Mouse (Mus musculus) ES-CJ7 (cell line): ENCODE measurements around the gene Pdzd3.
"Not testable (repeated sequence)": the region's sequence is repeated elsewhere in the genome, so short reads cannot be mapped to it uniquely, and the experiment has no call there.

Source experiments
- DNase-seq: peaks from one replicate; pipeline ENCODE4 v3.0.0; 2011; ENCODE audit warnings: low read depth, low spot score

Gene Pdzd3

DNA sequence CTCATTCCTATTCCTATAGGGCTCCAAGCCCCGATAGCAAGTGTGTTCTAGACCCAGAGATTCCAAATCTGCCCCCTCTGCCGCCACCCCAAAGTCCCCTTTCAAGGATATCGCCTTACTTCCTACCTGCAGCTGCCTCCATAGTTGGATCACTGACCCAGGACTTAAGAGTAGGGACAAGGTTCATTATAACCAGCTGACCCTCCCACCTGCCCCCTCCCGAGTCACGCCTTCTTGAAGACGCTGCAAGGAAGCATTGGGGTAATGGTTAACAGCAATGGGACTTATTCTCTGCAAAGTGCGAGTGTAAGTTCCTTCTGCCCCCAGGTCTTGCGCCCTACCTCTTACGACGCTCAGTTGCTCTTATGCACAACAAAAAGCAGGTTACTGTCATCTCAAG is at the start of gene Pdzd3:
TSS of gene Pdzd3 (minus strand) at position 158 of the 400 bp plus-strand sequence.
- no peak for DNase-seq

DNA sequence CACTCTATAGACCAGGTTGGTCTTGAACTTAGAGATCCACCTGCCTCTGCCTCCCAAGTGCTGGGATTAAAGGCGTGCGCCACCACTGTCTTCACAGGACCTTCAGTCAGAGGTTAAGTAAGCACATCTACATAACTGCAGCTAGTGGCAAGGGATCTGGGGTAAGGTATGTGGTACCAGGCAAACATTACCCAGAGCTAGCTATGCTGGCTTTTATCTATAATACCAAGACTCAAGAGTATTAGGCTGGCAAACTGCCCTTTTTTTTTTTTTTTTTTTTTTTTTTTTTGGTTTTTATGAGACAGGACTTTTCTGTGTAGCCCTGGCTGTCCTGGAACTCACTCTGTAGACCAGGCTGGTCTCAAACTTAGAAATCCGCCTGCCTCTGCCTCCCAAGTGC is 48.7 kb upstream of the Pdzd3 start:
- not testable (repeated sequence) for DNase-seq

DNA sequence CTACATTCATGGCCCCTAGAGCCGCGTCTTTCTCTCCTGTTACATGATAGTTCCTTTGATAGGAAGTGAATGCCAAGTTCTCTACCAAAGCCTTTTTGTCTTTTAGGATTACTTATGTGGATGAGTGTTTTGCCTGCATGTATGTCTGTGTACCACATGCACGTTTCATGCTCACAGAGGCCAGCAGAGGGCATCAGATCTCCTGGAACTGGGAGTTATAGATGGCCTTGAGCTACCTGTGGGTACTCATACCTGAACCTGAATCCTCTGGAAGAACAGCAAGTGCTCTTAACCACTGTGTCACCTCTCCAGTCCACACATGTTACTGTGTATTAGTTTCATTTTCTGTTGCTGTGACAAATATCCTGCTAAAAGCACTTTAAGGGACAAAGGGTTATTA is 41.2 kb upstream of the Pdzd3 start:
- peak; percentile 51 for DNase-seq

DNA sequence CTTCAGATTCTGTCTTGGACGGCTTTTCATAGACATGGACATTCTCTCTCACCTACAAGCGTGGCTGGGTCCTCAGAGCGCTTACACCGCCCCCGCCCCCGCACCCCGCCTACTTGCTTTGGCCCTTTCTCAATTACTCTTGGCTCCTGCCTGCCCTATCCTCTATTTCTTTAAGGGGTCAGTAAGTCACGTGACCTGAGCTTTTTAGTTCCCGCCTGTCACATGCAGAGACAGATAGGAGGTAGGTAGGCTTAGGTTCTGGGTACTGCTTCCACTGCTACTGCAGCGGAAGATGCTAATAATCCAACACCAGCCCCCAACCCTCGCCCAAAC is 37.7 kb upstream of the Pdzd3 start:
- no peak for DNase-seq

DNA sequence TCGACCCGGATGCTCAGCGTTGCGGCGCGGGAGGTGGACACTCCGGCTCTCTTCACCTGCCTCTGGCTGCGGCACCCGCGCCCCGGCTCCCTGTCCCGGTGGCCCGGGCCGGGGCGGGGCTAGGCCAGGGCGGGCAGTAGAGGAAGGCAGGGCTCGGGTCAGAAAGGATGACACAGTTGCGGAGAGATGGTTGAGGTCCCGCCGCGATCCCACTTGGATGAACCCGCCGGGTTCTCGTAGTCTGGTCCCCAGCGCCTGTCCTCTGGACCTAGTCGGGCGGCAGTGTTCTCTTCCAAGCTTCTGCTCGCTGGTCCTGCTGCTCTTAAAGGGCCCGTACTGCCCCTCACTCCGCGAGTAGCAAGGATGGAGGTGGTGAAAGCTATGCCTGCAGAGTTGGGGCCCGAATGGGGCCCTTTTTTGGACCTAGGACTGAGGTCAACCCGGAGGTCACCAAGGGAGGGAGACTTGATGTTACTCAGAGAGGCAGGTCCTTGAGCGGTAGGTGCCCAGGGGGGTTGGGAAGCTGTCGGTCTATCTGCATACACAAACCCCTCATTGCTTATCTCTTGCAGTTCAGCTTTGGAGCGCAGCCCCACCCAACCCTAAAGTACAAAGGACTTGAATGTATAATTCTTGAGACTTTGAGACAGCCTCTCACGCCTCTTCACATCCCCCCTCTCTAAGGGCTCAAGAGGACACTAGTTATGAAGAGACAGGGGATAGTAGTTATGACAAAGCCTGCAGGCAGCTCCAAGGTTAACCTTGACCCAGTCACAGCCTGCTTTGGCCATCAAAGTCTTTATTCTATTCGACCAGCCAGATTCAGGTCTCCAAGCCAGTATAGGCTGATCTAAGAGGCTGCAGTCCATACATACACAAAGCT is 37.0 kb upstream of the Pdzd3 start, which contains the start of gene Abcg4:
TSS of gene Abcg4 (minus strand) at position 540 of the 883 bp plus-strand sequence.
- DNase-seq, result peak; percentile 56

DNA sequence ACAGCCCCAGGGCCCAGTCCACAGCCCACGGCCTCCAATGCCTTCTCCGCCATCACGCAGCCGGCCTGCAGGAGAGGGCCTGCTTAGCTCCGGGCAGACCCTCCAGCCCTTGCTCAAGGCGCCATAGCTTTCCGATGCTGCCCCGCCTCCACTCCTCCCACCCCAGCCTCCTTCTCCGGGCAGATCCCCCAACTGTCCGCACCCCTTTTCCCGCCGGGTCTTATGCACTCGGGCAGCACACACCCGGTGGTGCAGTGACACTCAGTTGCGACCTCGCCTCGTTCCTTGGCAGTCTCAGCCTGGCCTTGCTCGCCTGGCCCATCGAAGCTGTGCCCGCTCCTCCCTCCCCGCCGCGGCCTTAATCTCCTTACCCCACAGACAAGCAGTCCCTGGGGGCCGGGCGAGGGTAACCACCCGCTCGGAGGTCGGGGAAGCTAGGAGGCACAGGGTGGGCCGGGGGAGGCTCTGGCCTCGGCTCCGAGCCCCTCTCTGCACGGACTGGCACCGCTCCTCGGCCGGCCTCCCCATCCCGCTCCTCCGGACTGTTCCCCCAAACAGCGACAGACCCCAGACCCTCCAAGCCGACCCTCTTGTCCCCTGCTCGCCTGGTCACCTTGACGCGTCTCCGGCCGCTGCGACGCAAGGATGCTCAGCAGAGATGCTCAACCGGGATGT is 36.3 kb upstream of the Pdzd3 start:
- no peak for DNase-seq

DNA sequence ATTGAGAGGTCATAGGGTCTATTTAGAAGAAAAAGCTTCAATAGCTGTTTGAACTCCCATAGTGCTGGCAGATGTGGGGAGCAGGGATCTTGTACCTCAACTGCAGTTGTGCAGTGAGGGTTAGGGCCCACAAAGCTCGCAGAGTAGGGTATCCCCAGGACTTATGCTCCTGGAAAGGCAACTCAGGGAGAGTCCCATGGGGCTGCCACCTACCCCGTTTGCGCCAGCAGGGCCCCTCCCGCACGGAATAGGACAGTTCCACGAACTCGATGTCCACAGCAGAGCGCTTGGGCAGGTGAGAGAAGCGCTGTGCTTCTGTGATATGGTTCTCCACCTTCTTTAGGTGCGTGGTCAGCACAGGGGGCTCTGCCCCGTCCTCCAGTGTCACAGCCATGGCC is 35.7 kb upstream of the Pdzd3 start:
- DNase-seq, result no peak

DNA sequence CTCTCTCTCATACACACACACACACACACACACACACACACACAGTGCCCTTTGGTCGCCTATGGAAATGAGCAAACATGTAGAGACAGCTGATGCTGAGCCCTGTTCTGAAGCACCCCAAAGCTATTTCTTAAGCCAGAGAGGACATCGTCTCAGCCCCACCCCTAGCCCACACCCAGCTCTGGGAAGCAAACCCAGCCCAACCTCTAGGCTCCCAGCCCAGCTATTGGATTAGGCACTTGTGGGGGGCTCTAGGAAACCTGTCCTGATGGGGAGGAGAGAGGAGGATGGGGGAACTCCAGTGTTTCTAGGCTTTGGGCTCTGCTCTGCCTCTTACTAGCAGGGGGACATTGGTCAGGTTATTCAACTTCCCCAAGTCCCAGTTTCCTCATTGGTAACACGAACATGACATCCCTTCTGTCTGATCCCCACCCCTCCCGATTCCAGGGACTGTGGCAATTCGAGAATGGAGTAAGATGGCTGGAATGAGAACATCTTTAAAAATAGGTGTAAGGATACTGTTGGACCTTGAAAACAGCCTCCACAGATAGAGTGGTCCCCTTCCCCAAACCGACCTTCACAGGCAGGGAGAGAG is 35.1 kb upstream of the Pdzd3 start:
- no peak for DNase-seq

DNA sequence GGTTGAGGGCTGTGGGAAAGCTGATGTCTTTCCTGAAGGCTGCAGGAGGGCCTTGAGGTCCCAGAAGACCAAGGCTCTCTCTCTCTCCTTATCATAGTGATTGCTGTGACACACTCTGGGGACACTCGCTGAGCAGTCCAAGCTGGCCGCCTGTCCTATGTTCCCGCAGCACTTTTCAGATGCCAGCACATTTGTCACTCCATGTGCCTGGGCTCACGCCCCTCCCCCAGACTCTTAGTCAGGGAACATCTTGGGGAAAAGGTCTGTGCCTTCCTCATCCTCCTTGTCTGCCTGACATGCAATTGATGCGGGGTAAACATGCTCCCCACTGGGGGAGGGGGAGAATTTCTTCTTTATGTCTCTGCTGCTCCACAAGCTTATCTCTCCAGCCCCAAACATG is 31.9 kb upstream of the Pdzd3 start:
- no peak for DNase-seq

DNA sequence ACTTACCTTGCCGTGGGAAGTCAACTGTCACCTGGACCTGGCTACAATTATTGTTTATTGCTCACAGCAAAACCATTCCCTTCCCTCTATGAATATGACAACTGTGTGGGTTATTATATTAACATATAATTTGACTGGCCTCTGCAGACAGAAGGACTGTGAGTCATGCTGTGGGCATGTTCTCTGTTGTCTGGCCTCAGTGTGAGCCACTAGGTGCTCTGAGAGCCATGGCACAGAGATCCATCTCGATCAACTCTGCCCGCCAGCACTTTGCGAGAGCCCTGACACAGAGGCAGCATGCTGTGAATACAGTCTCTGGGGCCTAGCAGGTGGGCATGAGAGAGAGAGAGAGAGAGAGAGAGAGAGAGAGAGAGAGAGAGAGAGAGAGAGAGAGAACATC is 18.7 kb upstream of the Pdzd3 start:
- no peak for DNase-seq

DNA sequence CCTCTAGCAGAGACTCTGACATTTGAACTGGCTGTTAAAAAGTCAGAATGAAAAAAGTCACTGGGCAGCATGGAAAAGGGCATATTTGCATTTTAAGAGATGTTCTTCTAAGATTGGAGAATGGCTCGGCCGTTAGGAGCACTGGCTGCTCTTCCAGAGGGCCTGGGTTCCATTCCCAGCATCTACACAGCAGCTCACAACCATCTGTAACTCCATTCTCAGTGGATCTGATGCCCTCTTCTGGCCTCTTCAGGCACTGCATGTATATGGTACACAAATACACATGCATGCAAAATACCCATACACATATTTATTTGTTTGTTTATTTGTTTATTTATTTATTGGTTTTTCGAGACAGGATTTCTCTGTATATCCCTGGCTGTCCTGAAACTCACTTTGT is 17.8 kb upstream of the Pdzd3 start:
- DNase-seq, result peak; percentile 67

DNA sequence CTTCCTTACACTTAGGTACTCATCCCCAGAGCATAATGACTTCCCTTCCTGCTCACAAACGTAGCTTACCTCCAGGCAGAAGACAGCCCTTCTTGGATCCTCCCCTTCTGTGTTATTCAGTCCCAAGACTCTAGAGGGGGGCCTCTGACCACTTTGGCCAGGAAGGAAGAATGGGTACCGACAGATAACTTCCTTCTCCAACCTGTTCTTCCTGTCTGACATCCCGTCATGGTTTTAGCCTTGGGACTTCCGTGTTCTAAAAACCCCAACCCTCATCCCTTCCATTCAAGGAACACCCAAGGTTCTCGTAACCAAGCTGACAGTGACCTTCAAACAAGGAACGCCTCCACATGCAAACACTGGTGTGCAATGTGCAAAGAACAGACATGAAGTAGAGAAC is 17.2 kb upstream of the Pdzd3 start, which contains the start of gene Nlrx1:
TSS of gene Nlrx1 (minus strand) at position 168 of the 400 bp plus-strand sequence.
- DNase-seq, result no peak

DNA sequence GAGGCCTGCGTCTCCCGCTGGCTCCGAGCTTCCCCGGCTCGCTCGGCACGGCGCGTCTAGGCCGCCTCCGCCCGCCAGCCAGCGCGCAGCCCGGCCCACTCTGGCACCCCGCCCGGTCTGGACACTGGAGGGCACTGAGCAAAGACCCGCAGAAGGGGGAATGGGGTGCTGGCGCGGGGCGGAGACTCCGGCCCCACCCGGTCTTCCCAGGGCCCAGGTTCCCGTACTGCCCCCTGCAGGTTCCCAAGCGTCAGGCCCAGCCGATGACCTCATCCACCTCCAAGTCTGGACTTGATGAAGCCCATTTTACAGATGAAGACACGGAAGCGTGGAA is 16.7 kb upstream of the Pdzd3 start:
- peak; percentile 79 for DNase-seq

DNA sequence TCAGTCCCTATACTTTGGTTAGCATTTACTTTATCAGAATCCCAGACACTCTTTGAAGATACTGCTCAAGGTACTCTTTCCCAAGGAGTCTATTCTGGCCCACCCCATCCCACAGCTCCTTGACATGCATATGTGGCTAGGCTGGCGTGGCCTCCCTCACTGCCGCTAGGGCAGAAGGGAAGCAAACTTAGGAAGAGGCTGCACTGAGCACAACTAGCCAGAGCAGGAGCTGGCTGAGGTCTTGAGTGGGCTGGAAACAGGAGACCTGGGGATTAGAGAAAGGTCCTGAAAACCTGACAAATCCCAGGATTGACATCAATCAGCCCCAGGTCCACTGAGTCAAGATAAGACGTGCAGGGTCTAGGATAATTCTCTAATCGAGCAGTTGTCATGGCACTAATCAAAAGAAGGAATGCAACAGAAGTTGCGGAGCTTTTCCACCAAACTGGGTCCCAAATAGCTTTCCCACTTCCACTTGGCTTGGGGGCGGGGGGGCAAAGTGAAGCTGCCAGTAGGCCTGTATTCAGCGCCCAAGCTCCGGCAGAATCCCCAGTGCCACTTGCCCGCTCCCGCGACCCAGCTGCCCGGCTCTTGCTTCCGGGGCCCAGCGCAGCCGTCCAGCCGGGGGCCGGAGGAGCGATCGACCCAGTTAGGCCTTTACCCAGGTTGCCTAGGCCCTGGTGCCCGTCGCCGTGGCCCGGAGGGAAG is 16.2 kb upstream of the Pdzd3 start:
- no peak for DNase-seq

DNA sequence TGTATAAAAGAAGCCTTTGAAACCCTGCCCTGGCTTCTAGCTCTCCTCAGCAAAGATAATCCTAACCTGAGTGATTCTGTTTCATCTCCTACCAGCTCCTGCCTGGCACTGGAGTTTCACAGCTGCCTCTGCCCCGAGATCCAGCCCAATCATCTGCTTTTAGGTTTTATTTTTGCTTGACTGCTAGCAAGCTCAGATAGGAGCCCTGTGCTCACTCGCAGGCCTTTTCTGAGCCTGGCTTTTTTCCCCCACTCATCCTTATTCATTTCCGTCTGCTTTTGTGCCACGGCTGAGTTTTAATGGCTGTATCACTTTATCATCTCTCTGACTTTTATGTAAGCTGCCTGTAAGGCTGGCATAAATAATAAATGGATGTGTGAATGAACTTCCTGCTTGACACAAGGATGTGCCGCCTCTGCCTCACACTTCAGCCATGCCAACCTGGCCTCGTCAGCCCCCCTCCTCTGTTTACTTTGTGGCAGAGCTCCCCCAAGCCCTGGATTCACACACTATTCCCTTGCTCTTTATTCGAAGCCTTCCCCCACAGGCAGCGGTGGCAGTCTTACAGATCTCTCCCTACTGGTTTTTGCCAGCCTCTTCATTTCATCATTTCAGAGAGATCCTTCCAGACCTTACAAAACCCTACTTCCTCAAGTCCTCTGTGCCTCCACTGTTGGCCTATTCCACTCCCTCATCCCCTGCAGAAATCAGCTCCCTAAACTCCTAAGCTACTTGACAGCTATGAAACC is 15.4 kb upstream of the Pdzd3 start:
- no peak for DNase-seq

DNA sequence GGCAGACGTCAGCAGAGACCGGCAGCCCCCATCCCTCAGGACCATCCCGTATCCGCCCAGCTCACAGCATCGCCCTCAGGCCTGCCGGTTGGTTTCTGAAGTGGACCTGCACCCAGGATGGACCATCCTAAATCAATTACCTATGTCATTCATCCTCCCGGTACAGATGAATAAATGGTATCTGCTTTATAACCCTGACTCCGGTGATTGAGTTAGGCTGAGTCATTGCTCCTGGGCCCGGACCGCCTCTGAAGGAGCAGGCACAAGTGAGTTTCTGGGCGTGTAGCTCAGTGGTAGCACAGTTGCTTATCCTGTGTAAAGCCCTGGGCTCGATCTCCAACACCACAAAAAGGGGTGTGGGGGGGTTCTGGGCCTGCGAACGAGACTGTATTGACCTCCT is 10.1 kb upstream of the Pdzd3 start:
- DNase-seq, result no peak

DNA sequence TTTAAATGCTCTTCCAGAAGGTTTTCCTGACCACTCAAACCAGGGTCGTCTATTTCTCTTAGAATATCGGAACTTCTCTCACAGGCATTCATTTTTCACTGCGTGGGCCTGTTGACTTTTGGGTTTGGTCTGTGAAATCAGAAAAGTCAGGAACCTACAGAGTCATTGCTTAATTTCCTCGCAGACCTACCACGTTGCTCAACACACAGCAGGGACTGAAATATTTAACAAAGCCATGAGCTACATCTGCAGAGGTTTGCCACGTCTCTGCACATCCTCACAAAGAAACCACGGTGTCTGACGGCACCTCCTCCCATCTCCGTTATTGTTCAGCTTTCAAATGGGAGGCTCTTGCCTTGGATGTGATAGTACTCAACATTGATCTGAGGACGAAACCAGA is 7.7 kb upstream of the Pdzd3 start:
- DNase-seq, result no peak

DNA sequence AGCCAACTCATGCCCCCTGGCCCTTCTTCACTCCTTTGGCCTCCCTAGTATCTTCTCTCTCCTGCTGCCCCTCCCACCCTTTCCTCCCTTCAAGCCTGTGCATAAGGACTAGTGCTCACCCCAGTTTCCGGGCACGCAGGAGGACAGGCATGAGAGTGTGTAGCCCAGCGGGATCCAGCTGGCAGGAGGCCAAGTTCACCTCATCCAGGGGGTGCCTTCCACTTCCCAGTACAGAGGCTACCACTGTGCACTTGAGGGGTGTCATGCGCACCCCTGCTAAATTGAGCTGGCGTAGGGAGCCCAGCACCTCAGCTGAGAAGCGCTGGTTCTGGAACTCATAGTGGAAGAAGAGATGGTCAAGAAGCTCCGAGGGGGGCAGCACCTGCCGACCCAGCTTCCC is 4.9 kb upstream of the Pdzd3 start:
- no peak for DNase-seq

DNA sequence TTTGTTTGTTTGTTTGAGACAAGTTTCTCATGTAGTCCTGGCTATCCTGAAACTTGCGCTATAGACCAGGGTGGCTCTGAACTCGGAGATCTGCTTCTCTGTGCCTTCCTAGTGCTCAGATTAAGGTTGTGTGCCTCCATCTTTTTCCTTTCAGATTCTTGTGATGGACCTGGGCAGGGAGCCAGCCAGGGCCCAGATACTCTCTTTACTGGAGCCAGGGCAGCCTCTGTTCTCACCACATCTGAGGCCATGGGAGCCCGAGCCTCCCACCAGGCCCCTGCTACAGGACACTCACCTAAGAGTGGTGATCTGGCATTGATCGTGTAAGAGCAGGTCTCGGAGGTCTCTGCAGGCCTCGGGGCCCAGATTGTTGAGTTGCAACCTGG is 3.9 kb upstream of the Pdzd3 start:
- no peak for DNase-seq

DNA sequence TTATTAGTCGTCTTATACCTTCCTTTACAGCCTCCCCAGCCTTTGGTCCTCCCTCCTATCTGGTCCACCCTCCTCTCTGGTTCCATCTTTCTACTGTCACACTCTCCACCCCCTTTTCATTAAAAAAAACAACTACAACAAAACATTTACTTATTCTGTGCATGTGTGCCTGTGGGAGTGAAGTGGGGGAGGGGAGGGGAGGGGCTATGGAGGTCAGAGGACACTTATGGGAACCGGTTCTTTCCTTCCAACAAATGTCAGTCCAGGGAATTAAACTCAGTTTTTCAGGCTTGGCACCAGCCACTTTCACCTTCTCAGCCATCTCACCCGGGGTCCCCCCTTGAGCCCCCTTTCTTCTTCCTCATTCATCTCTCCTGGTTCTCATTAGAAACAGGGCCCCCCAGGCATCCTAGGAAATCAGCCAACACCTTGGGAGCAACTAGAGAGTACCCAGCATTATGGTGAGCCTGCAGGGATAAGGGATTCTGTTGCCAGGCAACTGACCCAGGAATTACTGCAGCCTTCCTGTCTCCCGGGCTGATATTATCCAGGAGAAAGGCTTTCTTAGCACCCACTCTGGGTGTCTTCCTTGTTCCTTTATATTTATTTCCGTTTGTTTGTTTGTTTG is 3.4 kb upstream of the Pdzd3 start:
- no peak for DNase-seq

DNA sequence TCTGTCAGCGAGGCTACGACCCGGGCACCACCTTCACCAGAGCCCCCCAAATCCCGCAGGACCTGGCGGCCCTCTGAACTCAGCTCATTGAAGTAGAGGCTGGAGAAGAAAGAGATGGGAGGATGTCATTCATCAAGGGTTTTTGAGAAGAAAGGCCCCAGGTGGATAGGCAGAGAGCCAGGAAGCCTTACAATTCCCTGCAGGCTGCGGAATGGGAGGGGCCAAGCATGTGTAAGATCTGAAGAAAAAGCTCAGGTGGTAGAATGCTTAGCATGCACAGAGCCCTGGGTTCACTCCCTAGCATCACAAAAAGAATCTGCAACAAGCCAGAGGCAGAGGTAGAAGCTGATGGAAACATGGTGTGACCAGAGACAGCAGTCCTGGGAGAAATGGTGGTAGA is 2.2 kb upstream of the Pdzd3 start:
- DNase-seq, result no peak
